Mouse (Mus musculus): Measurements from ENCODE around the gene Vars. TPM values are rescaled to one million over a fixed set of nuclear protein-coding genes. Genes with fewer than 3 reads are reported as not detected.
"Not testable (repeated sequence)": the region's sequence is repeated elsewhere in the genome, so short reads cannot be mapped to it uniquely, and the experiment has no call there.

The Vars gene
- total RNA-seq, 2 experiments from 2014 or later, result 24.5 to 26.0 TPM

DNA sequence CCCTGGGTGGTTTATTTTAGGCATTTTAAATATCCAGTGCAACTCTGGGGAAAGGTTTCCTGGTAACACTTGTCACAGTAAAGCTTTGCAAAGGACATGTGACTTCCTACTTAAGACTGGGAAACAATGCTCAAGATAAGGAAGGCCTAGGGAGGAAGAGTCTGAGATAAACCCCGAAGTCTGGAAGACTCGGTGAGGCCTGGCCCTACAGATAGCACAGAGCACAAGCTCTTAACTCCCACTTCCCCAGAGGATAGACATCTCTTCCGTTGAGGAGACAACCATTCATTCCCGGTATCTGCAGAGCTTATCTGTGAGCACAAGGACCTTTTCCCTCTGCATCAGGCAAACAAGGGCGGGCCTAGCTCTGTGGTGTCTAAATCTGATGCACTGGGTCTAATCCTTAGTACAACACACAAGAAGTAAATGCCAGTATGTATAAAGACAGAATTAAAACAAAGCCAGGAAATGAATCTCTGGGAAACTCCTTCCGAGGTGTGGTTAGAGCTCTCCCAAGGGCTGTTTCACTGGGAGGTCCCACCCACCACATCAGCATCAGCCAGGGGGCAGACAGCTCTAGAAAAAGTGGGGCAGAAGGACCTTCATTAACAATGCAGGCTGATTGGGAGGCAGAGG, 21.2 kb downstream of the Vars start:
- peak in 1 of 2 experiments; percentile 32 for DNase-seq
- intact Hi-C loops (cut with DNase I), result loop anchor here (1.0 to 2.0 kb wide), 4 partner anchors 23 to 84 kb away; partner anchors contain the start of genes Ddah2 and Ly6g6d

DNA sequence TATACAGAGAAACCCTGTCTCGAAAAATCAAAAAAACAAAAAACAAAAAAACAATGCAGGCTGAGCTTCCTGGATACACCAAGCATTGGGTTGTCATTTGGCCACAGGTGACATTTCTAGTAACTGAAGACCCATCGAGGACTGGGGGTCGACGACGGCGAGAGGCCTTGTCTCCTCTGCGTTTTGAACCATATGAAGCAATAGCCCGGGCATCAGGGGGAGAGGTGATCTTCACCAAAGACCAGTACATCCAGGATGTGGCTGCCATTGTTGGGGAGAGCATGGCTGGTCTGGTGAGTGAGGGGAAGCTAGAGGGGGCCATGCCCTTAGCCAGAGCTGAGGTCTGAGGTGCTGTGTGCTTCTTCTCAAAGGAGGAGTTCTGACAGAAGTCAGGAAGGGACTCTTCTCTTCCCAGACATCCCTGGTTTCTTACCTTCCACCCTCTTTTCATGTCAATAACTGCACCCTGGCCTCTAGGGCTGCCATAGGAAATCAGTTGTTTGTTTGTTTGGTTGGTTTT, 21.8 kb downstream of the Vars start:
- intact Hi-C loops (cut with DNase I), result loop anchor here (1.0 to 2.0 kb wide), 2 partner anchors 22 to 37 kb away; partner anchors contain the start of gene Ddah2
- DNase-seq, result no peak

DNA sequence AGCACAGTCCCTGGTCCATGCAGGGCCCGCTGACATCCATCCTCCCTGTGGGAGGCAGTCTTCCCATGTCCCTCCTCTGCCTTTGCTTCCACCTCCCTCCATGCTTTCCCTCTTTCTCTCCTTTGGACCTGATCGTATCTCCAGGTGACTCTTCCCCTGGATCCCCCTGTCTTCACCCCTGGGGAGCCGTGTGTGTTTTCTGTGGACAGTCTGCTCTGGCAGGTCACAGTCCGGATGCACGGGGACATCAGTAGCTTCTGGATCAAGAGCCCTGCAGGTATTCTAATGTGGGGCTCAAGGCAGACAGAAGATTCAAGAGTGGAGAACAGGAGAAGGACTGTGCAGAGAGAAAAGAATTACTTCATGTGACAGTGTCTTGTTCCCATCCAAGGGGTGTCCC, 22.4 kb downstream of the Vars start:
- intact Hi-C loops (cut with DNase I), result loop anchor here (2.0 kb wide), 1 partner anchor 22 kb away; no protein-coding TSS in a partner anchor
- DNase-seq, result no peak

DNA sequence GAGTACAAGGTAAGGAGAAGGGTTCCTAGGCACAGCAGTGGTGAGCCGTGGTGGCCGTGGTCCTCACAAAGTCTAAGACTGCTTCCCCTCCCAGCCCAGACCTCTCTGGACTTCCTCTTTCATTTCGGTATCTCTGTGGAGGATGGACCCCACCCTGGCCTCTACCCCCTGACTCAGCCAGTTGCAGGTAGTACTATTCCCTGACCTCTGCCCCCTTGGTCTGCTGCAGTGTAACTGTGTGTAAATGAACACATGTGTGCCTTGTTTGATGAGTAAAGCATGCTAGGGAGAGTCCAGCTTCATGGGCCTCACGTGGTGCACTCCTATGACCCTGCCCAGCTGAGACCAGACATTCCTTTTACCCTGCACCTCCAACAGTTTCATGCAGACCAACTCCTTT, 23.0 kb downstream of the Vars start:
- no peak for DNase-seq
- intact Hi-C loops (cut with DNase I), result loop anchor here (2.0 kb wide), 1 partner anchor 21 kb away; no protein-coding TSS in a partner anchor

DNA sequence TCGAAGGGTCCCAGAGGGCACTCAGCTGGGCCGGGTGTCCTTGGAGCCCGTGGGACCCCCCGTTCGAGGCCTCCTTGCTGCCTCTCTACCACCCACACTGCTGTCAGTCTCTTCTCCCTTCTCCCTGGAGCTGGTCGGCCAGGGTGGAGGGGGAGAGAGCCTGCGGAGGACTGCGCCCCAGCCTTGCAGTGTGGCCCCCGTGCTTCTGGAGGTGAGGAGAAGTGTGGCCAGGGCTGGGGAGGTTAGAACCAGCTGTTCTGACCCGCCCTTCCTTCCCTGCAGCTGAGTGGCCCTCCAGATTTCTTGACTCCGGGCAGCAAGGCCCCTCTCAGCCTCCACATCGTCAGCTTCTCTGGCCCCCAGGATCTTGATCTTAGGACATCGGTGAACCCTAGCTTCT, 23.5 kb downstream of the Vars start:
- intact Hi-C loops (cut with DNase I), result no loop called here
- no peak for DNase-seq

DNA sequence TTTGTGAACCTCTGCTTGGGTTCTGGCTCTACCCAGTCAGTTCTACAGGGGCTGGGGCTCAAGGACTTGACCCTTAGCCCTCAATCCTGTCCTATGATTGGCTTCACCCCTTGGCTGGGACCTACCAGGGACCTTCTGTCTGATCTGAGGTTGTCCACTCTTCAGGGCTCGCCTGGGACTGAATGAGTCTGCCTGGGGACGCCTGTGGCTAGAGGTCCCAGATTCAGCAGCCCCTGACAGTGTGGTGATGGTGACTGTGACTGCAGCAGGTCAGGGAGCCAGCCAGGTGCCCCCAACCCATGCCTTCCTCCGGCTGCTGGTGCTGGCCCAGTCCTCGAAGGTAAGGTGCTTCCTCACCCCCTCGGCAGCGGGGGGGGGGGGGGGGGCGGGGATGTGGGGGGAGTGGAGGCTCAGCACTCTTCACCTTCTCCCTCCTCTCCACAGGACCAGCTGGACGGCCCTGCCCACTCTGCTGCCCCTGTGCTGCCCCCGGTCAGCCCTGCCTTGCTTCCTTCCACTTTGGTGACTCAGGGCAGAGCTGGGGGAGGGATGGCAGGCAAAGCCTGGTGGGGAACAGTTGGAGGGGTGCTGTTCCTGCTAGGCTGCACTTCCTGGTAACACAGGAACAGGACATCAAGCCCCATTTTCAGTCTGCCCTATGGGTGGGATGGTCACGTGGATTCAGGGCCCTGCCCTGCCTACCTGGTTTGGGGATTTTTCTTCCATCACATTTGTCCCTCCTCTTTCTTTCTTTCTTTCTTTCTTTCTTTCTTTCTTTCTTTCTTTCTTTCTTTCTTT, 24.1 kb downstream of the Vars start:
- intact Hi-C loops (cut with DNase I), result no loop called here
- no peak for DNase-seq

DNA sequence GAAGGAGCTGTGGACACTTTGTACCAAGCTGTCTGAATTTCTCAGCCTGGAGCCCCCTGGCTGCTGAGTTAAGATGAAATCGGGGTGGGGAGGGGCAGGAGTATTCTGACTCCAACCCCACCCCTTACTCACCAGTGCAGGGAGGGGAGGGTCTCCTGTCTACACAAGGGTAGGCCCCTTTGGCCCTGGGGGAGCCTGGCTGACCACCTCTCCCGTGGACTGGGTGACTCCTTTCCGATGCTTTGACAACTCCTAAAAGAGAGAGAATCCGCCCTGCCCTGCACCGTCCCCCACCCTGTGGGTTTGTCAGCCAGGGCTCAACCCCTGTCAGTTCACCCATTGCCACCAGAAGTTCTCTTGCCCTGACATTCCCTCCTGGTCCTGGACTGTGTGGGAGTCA, 25.4 kb downstream of the Vars start:
- intact Hi-C loops (cut with DNase I), result no loop called here
- no peak for DNase-seq

DNA sequence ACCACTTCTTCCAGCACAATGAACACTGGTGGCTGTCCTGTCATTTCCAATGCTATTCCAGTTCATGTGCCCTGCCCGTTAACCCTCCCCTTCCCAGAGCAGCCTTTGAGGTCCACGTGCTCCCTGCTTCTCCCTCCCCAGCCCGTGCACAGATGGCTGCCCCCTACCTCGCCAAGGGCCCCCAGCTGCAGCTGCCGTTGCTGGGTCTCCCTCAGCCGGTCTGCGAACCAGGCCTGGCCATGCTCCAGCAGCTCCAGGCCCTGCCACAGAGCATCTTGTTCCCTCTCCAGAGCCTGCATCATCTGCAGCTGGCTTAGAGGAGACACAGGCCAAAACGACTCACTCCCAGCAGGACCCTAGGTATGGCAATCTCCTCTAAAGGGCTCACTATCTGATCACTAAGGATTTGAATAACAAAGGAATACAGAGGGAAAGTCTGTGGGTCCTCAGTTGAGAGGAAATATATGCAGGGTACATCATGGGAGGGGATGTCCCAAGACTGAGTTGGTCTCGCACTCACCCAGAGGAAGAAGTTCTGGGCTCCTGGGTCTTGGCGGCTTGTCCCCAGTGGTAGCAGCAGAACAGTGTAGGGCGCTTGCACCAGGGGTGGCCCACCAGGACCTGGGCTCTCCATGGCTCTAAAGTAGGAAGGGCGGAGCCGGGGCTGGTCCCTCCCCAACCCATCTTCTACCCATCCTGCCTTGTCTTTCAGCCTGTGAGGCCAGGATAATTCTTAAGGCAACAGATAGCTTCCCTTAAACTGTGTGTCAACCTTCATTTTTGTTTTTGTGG, 26.7 kb downstream of the Vars start, which contains the start of gene Sapcd1:
Sapcd1 (minus strand) TSS at position 740 of the 792 bp plus-strand sequence.
- intact Hi-C loops (cut with DNase I), result no loop called here
- DNase-seq, result peak; percentile 52 to 65

DNA sequence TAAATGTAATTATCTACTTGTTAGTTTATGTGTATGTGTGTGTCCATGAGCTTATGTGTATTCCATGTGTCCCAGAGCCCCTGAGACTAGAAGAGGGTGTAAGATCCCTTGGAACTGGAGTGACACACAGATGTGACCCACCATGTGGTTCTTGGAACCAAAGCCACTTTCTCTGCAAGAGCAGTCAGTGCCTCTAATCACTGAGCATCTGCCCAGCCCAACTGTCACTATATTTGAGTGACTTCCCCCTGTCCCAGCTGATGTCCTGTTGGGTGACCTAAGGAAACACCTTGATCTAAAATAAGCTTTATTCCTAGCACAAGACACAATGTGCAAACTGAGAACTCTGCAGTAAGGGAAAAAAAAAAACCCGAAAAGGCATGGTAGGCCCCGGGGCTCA, 27.5 kb downstream of the Vars start:
- intact Hi-C loops (cut with DNase I), result no loop called here

DNA sequence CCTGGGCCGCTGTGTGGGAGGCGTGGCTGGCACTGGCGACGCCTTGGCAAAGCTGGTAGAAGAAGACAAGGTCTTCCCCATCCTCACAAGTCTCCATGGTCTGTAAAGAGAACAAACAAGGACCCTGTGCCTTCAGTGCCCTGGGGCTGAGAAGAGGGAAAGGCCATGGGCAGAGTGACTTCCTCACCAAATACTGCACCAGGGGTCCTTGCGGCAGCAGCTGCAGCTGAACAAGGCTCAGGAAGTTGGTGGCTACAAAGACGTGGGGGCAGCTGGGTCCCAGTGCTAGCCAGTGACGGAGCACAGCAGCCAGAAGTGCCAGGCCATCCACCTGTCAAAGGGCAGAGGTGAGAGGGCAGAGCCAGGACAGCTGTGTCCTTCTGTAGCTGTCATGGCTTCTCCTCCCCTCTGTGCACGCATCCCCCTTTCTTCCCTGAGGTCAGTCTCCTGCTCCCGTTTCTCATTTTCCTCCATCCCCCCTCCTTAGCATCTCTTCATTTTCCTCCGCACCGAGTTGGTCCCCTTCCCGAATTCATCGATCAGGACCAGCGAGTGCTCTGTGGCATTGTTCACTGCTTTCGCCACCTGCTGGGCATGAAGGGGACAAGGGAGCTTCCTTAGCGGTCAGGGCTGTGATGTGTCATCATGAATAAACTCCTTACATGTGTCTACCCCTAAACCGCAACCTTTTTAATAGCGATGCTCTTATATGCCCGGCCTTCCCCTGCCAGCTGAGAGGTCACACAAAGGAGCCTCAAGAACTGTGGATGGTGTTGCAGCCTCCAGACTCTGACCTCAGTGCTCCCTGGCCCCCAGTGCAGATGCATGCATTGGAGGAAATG, 29.1 kb downstream of the Vars start:
- intact Hi-C loops (cut with DNase I), result no loop called here
- no peak for DNase-seq

More for the DNA sequence above, 27.5 kb downstream of the Vars start:
- no peak for DNase-seq

DNA sequence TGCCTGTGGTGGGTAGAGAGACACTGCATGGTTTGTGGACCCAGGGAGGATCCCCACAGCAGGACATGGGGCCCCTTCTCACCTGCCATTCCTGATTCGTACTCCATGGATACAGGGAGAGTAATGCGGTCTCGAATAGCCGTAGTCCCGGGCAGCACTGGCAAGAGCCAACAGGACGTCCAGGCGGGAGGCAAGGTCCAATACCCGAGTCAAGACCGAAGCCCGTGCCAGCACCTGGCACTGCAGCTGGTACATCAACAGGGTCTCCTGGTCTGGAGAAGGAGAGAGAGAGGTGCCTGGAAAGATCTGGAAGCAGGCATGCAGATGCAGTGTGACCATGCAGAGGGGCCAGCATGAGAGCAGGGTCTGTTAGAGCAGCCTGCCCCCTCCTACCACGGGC, 30.5 kb downstream of the Vars start:
- DNase-seq, result no peak
- intact Hi-C loops (cut with DNase I), result no loop called here

DNA sequence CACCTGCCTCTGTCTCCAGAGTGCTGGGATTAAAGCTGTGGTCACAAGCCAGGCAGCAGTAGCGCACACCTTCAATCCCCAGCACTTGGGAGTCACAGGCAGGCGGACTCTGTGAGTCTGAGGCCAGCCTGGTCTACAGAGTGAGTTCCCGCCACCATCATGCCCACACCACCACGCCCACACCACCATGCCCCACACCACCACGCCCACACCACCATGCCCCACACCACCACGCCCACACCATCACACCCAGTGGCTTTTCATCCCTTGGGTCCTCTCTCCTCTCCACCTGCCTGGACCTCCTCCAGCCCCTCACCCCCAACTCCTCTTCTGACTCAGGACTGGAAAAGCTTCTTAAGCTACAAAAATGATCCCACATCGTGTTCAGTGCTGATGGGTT, 31.1 kb downstream of the Vars start:
- intact Hi-C loops (cut with DNase I), result no loop called here
- no peak for DNase-seq

DNA sequence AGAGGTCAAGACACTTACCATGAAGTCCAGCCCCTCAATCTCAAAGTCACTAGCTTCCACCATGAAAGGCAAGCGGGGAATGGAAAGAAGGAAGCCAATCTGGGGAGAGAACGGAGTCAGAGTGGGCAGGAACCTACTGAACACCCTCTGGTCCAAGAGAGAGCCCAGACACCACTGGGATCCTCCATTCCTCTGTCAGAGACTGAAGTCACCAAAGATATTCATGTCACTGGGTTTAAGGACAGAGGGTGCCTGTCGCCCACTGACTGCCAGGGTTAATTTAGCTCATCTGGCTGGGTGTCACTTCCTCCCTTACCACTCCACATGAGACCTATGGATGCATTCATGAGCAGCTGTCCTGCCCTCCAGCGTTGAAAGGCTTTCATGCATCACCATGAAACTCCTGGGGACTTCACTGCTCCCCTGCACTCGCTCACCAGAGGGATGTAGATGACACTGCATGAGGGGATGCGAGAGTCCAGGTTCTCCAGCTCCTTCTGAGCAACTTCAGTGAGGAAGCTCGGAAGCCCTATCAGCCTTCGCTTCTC, 31.6 kb downstream of the Vars start:
- intact Hi-C loops (cut with DNase I), result no loop called here
- no peak for DNase-seq

DNA sequence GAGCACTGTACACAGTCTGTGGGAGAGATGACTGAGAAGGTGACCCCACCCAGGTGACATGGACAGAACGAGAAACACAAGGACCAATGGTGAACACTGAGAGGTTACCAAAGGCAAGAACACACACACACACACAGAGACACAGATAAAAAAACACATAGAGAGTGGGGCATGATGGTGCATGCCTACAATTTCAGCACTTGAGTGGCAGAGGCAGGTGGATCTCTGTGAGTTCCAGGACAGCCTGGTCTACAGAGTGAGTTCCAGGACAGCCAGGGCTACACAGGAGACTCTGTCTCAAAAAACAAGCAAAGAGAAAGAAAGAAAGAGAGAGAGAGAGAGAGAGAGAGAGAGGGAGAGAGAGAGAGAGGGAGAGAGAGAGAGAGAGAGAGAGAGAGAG, 32.9 kb downstream of the Vars start:
- intact Hi-C loops (cut with DNase I); DNase-seq: not testable (repeated sequence)

DNA sequence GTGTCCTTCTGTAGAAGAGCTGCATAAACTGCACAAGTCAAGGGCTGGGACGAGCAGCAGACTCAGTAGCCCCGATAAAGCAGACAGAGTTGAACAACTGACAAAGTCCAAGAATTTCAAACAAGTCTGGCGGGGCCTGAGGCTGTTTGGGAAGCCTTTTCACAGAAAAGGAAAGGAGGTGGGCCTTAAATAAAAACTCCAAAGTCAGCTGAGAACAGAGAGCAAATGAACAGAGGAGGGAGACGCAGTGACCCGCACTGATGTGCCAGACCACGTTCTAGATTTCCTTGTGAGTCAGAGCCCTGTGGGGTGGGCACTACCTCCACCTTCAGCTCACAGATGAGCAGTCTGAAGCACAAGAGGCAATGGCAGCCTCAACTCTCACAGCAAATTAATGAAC, 34.1 kb downstream of the Vars start:
- intact Hi-C loops (cut with DNase I), result no loop called here
- DNase-seq, result no peak

DNA sequence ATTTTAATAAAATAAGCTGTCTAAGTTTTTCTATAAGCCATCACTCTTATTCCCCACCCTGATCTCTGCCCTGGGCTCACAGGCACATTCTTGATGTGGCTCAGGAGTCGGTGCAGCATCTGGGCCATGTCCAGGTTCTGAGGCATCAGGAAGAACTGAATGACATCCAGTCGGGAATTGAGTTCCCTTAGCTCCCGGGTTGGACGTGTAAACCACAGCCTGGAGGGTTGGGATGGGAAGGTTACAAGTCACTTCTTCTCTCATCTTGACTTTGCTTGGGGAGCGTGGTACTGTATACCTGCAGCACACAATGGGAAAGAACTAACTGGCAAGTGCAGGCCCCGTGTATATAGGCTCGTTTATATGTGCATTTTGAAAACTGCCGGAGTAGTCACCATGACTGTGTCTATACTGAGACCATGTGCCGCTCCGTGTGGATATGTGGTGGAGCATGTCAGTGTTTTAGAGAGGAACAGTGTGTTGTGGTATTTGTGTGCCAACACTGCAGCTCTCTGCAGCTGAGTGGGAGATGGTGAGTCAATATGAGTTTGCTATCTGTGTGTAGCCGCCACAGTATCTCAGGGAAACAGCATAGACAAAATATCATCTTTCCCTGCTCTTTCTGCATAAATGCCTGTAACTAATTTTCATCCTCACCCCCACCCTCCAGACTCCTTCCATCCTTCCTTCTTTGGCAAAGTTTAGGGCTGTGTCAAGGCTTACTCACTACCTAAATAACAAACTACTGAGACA, 38.5 kb downstream of the Vars start:
- no peak for DNase-seq
- intact Hi-C loops (cut with DNase I), result no loop called here

DNA sequence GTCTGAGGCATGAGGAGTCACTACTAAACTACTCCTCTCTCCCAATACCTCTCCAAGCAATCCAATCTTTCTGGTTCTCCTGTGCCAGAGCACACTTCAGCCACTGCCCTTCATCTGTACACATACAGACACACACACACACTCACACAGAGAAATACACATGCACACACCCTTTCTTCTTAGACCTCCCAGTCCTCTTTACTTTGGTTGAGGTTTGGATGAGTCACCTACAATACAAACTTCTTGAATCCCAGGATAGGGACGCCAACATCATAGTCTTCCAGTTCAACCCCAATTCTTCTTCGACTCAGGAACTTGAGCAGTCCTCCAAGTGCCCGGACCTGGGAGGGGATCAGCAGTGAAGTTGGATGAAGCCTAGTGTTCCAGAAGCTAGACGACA, 43.0 kb downstream of the Vars start:
- intact Hi-C loops (cut with DNase I), result loop anchor here (2.0 kb wide), 1 partner anchor 21 kb away; no protein-coding TSS in a partner anchor
- no peak for DNase-seq

DNA sequence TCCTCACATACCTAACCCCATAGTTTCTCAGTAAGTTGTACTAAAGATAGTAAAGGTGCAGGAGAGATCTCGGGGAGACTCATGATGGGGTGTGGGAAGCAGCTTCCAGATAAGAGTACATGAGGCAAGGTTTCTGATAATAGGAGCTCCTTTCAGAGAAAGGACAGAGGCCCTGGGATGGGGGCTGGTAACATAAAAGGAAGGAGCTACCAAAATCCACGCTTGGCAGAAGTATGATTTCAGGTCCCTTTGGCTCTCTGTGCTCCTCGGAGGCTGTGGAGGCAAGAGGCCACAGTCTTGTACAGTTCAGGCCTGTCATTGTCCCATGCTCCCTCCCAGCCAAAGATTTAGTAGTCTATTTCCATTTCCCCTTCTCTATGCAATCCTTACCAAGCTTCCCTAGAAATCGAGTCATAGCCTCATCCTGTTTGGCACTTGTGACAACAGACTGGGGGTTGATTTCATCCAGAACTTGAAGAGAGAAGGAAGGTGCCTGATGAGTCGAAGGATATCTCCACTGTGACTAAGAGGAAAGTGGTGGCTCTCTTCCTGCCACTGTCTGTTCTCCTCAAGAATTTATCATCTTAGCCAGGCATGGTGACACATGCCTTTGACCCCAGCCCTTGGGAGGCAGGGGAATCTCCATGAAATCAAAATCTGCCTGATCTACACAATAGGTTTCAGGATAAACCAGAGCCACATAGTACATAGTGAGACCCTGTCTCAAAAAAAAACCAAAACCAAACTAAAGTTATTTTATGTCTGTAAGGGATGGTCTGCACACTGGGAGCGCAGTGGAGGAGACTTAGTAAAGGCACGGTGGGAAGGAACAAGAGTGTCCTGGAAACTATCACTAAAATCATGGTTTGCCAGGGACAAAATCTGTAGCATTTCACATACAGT, 44.4 kb downstream of the Vars start:
- intact Hi-C loops (cut with DNase I), result loop anchor here (2.0 kb wide), 1 partner anchor 22 kb away; no protein-coding TSS in a partner anchor
- DNase-seq, result no peak

All from heart, postnatal 14 days (tissue).